Mouse (Mus musculus) lung, adult 2 months (tissue): ENCODE data around the gene Fut7.

Experiments used
- CTCF ChIP-seq: fragments of 200-500 bp; IDR thresholded peaks from 2 replicates; pipeline ENCODE4 v1.5.1; 2011; ENCODE audit warnings: mild to moderate bottlenecking, low read length, control low read depth; ENCODE audit not compliant: insufficient read depth
- POLR2A ChIP-seq: fragments of 200-500 bp; IDR thresholded peaks from 2 replicates; pipeline ENCODE4 v1.6.1; 2011; ENCODE audit warnings: low read depth, mild to moderate bottlenecking, control low read depth, low read length, borderline replicate concordance; ENCODE audit errors: extremely low read depth

GRCm38 (mm10) chr2:25421896-25422295, 1.2 kb upstream of the Fut7 start:
- peak; percentile 41 for TF ChIP-seq CTCF
- no peak for TF ChIP-seq POLR2A
